Mouse (Mus musculus) c-Kit-positive CD71-positive TER-119-positive erythroid progenitor cells, embryonic 14.5 days (primary cell): Measurements from ENCODE around the gene Lcp1.

Experiments used
- DNase-seq: peaks from one replicate; pipeline ENCODE4 v3.0.0-alpha.2; 2013; ENCODE audit warnings: low spot score

Gene Lcp1

DNA sequence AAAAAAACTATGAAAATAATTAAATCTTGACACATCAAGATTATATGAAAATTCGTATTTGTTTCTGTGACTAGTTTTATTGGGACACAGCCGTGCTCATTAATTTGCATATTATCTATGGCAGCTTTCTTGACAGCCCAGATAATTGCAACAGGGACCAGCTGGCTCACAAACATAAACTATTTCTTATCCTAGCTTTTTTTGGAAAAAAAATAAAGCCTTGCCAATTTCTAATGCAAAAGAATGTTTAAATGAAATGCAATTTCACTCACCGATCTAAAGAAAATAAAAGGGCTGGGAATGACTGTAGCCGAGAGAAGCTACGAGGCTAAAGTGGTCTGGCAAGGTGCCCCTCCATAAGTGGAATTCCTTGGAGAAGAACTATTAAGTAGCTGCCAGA is 149.5 kb downstream of the Lcp1 start:
- DNase-seq = no peak
